Mouse (Mus musculus): ENCODE data around the gene AC129217.1.

DNA sequence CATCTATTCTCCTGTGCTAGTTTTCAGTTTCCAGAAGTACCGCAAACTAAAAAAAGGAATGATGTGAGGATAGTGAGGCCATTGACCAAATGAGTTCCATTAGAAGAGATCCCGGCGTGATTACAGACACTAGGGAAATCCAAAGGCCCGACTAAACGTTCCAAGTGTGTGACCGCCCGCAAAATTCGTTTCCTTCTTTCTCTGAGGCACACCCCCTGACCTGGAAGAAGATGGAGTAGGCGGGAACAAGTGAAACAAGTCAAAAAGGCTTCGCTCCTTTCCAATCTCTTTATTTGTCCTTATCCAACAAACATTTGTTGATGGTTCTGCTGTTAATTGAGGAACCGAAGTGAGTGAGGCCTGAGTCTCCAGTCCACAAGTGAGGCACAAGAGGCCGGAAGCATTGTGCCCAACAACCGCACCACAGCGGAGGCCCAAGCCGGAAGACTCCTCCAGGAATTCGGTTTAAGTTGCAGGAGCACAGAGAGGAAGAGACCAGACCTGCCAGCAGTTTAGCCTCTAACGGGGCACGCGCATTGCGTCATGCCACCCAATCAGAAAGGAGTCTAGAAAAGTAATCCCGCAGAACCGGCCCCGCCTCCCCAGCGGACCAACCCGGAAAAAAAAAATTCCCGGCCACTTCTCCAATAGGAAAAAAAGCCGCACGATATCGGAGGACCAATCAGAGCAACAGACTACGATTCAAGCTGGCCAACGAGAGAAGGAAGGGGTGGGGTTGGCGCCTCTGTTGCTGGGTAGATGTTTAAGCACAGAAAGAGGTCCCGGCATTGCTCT, 10.6 kb upstream of the AC129217.1 start, which contains the start of gene Ttc9c:
- TF ChIP-seq POLR2AphosphoS5 (IDR thresholded peaks at IDR 0.05; ENCODE audit: borderline replicate concordance, low read depth, low read length) (no peak), ZNF384 (IDR thresholded peaks at IDR 0.05; ENCODE audit: low read depth, low read length) (peak; percentile 95), GATA1 (IDR thresholded peaks at IDR 0.05; ENCODE audit: low read depth, low read length) (peak; percentile 45; the same call in 1 of the 2 replicates)
